Mouse (Mus musculus) left cerebral cortex, adult 18-20 months (tissue): ENCODE measurements around the gene Phox2a. TPM values are rescaled to one million over a fixed set of nuclear protein-coding genes. Genes with fewer than 3 reads are reported as not detected.

ENCODE experiments used
- DNase-seq, 2 experiments: peaks; one replicate each; pipeline ENCODE4 v3.0.0; 2021 to 2022; ENCODE audit warnings: low spot score in 2 of 2, mixed read lengths in 1 of 2
- long read RNA-seq, 2 experiments: library from polyadenylated mRNA; stranded (forward); transcript quantifications; one replicate each; pipeline ENCODE4 v2.0.0; 2021
- total RNA-seq, 2 experiments: library from RNA; stranded (reverse); gene quantifications; 2 replicates each; pipeline ENCODE4 v1.2.3; 2021

Phox2a gene
- under 1 TPM; 0.51 to 0.68 TPM for total RNA-seq
- long read RNA-seq, experiment 1: 0 reads
- long read RNA-seq, experiment 2: 0 reads

DNA sequence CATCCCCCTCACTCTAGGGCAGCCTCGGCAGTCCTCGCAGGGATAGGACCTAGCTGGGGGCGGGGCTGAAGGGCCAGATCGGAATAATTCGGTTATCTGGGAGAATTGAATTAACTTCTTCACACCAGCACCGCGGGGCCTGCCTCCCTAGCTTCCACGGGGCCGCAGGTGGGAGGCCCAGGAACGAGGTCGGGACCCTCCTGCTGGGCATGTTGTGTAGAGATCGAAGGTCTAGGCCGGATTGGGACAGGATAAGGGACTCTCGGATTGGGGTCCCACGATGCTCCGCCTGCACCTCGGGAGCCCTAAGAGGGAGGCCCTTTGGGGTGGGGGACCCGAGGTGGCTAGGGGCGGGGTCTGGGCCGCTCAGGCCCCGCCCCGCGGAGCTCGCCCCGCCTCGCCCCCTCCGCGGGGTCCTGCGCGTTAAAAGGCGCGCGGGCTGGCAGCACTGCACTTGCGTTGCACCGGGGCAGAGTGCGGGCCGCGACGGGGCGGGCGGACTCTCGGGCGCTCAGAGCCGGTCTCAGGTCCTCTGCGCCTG, at the start of gene Phox2a:
Phox2a (plus strand) TSS at position 453 of the 541 bp plus-strand sequence.
- DNase-seq: no peak

DNA sequence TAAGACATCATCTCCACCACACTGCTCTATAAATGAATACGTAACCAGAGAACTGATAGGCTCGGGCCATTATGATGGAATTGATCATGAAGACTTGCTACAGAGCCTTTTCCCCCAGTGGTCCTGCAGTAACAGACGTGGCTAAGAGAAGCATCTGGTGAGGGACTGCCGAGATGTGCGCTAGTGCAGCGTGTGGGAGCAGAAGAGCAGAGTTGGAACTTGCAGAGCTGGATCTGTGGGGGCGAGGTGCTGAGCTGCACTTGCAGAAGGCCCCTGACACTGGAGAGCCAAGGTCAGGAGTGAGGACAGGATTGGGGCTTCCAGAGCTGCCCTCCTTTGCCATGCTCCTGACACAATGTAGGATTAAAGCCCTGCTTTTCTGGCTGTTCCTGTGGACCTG, 48.1 kb upstream of the Phox2a start:
- DNase-seq: peak in 1 of 2 experiments; percentile 62

- DNase-seq: no peak
Observed at GRCm38 (mm10) chr7:101771604-101772003, 46.5 kb upstream of the Phox2a start.

GRCm38 (mm10) chr7:101772687-101773086, 45.4 kb upstream of the Phox2a start:
- no peak for DNase-seq

DNA sequence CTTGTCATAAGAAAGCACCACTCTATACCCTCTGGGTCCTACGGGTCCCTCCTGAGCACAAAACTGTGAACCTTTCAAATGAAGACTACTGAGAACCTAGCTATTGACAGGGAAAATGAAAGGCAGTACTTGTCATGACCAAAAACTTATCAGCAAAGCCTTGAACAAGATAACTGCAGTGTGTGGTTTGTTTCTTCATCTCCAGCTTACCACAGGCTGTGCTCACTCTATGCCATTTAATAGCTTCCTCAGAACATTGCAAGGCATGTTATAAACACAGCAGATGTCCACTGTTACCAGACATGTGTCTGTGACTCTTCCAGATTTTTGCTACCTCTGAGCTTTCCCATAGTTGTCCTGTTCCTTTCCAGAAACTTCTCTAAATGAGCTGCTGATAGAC, 41.1 kb upstream of the Phox2a start:
- DNase-seq: no peak

GRCm38 (mm10) chr7:101820295-101821030, 2.4 kb downstream of the Phox2a start:
- no peak for DNase-seq

GRCm38 (mm10) chr7:101821571-101822501, 3.7 kb downstream of the Phox2a start:
- DNase-seq: peak in 1 of 2 experiments; percentile 10

- no peak for DNase-seq
Observed at GRCm38 (mm10) chr7:101822836-101823757, 5.0 kb downstream of the Phox2a start.

GRCm38 (mm10) chr7:101823758-101824630, 5.9 kb downstream of the Phox2a start:
- DNase-seq: no peak

- no peak for DNase-seq
Observed at GRCm38 (mm10) chr7:101830373-101830772, 12.3 kb downstream of the Phox2a start.

- DNase-seq: no peak
Observed at GRCm38 (mm10) chr7:101831437-101831836, 13.3 kb downstream of the Phox2a start.

- no peak for DNase-seq
Observed at GRCm38 (mm10) chr7:101832372-101832771, 14.3 kb downstream of the Phox2a start.

DNA sequence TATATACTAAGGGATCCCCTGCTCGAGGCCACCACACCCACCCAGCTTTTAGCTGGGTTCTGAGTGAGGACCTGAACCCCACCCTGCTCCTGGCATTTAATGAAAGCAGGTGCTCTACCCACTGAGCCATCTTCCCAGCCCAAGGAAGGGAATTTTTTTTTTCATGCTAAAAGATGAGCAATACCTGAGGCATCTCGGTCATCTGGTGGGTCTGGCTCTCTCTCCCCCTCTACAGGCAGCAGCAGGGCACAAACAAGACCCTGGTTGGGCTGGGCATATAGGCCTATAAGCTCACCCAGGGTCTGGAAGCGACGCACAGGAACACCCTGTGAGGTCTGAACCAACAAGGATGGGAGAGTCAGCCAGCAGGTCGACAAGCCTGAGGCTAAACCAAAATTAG, 15.2 kb downstream of the Phox2a start:
- DNase-seq: no peak

GRCm38 (mm10) chr7:101833916-101834584, 15.9 kb downstream of the Phox2a start:
- DNase-seq: no peak

- DNase-seq: no peak
Observed at GRCm38 (mm10) chr7:101834903-101835302, 16.8 kb downstream of the Phox2a start.

DNA sequence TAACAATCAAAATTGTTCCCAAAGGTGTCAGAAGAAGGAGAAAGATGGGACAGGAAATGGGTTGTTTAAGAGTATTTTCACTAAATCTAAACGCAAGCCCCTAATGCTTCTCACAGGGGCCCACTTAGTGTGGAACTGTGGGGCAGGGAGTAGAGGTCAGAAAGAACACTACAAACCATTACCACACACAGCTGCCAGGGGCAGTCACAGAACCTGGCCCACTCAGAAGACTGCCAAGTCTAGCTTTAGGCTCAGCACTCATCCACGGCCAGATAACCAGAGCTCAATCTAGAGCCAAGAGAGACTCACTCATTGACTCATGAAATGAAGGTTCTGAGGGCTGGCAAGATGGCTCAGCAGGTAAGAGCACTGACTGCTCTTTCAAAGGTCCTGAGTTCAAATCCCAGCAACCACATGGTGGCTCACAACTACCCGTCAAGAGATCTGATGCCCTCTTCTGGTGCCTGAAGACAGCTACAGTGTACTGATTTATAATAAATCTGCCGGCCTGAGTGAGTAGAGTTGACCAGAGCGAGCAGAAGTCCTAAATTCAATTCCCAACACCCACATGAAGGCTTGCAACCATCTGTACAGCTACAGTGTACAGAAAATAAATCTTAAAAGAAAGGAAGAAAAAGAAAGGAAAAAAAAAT, 17.5 kb downstream of the Phox2a start:
- DNase-seq: no peak

GRCm38 (mm10) chr7:101836271-101837153, 18.4 kb downstream of the Phox2a start:
- DNase-seq: peak in 1 of 2 experiments; percentile 50
